Mouse (Mus musculus): ENCODE results near the gene Shld2.

Shld2 gene

DNA sequence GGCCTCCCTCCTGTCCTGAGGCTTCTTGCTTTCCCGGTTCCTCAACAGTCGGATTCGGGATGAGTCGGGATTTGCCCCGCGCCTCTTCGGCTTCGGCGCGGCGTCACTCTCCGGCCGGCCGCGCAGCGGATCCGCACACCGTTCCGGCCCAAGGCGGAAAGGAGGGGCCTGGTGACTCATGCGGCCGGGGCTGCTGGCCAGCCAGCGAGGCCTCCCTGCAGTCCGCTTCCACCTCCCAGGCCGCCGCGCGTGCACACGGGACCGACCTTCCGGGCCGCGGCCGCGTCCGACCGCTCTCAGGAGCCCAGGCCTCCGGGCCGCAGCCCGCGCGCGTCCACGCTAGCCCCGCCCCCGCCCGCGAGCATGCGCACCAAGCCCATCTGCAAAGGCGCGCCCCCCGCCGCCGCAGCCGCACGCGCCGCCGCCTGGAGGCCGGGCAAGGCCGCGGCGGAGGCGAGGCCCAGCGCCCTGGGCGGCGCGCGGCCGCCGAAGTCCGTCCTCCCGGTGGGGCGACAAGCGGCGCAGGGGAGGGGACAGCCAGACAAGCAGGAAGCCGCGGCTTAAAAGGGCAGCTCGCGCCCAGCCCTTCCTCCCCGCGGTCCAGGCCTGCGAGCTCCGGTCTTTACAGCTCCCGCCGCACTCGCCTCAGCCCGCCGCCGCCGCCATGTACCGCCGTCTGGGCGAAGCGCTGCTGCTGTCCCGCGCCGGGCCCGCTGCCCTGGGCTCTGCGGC is at the start of gene Shld2, which contains the start of gene Glud1:
Gene Shld2 (minus strand): TSS at position 260 of the 732 bp plus-strand sequence.
Gene Glud1 (plus strand): TSS at position 494 of the 732 bp plus-strand sequence.
- TF ChIP-seq GATA4 (IDR thresholded peaks at IDR 0.05; ENCODE audit: insufficient replicate concordance, low read length), result peak; percentile 26; the same call in 1 of the 2 replicates

- no peak for TF ChIP-seq GATA4 (IDR thresholded peaks at IDR 0.05; ENCODE audit: insufficient replicate concordance, low read length)
Measured at GRCm38 (mm10) chr14:34359676-34360244, 49.5 kb upstream of the Shld2 start.

DNA sequence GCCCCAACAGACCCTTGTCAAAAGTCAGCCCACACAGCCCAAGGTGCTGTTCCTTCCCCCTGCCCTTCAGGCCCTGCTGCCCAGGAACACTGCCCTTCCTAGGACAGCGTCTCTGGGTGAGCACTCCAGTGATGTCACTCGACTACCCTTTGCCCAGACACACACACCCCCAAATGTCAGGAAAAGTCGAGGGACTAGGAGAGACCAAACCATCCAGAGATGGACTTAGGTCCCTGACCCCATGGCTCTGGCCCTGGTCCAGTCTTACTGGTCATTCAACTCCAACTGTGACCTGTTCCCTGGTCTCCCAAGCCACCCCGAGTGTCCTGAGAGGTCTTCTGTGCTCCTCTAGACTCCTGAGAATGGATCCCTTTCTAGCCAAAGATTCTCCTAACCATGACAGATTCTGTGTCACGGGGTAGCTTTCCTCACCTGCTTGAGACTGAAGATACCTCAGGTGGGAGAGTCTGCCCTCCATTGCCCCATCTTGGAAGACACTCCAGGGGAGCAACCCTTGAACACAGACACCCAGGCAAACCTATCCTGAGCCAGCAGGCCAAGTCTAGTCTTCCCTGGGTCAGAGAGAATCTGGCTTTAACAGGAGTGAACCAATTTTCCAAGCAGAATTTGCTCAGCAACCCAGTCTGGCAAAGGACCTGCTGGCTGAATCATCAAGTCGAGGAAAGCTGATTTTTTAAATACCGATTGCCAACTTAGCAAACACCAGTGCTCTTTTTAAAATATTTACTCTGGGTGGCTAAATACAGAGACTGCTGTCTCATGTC is 47.6 kb upstream of the Shld2 start:
- TF ChIP-seq GATA4 (IDR thresholded peaks at IDR 0.05; ENCODE audit: insufficient replicate concordance, low read length), result no peak

DNA sequence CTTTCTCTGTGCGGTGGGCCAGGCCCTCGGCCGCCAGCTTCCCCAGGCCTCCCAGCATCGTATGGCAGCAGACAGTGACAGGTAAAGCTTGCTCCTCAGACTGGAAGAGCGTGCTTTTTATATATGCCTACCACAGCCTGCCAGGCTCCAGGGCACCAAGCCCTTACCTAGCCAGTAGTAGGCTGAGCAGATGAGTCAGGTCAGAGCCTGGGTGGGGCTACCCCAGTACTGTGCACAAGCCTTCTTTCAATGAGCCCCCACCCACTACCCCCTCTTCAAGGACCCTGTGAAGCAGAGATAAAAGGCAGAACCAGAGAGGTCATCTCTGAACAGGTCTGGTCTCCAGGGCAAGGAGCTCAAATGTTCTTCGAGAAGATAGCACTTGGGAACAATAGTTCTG is 45.0 kb upstream of the Shld2 start, which contains the start of gene Fam25c:
Gene Fam25c (minus strand): TSS at position 133 of the 400 bp plus-strand sequence.
- no peak; the same call in 1 of the 2 replicates for TF ChIP-seq GATA4 (IDR thresholded peaks at IDR 0.05; ENCODE audit: insufficient replicate concordance, low read length)

DNA sequence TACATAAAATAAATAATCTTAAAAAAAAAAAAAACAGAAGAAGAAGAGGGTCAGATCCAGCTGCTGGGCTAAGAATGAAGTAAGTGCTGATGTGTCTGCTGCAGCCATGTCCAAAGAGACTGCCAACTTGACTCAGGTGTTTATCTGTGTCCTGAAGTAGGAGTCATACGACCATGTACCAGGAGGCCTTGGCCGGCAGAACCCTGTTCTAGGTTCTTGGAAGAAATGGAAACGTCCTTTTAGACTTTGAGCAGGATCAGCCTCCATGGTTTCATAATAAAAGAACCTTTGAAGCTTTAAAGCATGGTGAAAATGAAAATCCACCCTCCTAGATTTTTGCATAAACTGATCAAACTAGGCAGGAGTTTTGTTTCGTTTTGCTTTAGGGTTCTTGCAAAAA is 44.2 kb upstream of the Shld2 start:
- TF ChIP-seq GATA4 (IDR thresholded peaks at IDR 0.05; ENCODE audit: insufficient replicate concordance, low read length), result no peak

DNA sequence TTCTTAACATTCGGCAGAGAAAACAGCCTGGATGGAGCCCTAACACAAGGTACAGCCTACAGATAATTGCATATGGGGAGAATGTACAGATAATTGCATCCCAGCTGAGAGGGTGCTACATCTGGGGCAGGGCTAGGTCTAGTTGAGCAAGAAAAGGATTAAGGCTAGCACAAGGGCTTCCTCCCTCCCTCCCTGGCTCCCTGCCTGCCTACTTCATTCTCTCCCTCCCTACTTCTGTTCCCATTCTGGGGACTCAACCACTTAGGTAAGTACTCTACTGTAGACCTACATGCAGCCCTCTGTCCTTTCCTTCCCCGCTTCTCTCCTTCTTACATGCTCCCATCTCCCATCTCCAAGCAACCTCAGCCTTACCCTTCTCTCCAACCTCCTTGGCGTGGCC is 43.0 kb upstream of the Shld2 start:
- TF ChIP-seq GATA4 (IDR thresholded peaks at IDR 0.05; ENCODE audit: insufficient replicate concordance, low read length), result no peak

DNA sequence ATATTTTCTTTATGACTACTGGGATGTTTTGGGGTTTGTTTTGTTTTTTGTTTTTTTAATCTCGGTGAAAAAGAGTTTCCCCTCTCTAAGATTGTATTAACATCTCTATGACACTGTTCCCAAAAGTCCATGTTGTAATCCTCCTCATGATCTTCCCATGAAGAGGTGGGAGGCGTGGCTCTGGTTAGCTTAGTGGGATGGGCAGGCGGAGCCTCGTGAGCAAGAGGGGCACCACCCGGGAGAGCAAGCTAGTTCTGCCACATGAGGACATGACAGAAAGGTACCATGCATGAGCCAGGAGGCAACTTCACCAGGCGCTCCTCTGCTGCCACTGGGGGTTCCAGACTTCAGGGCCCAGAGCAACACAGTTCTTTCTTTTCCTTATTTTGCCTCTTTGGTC is 42.2 kb upstream of the Shld2 start:
- TF ChIP-seq GATA4 (IDR thresholded peaks at IDR 0.05; ENCODE audit: insufficient replicate concordance, low read length), result no peak

DNA sequence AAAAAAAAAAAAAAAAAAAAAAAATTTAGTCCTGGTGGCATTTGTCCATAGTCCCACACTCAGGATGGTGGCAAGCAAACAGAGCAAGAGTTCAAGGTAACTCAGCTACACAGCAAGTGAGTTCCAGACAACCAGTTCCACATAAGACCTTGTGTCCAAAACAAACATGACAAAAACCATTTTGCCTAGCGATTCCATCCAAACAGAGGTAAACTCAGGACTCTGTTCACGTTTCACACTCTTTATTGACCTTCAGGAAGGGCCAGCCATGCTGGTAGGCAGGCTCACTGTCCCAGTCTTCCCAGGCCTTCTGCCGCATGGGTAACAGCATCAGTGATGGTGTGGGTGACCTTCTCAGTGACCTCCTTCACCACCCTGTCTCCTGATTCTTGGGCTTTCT is 41.4 kb upstream of the Shld2 start:
- TF ChIP-seq GATA4 (IDR thresholded peaks at IDR 0.05; ENCODE audit: insufficient replicate concordance, low read length), result no peak

DNA sequence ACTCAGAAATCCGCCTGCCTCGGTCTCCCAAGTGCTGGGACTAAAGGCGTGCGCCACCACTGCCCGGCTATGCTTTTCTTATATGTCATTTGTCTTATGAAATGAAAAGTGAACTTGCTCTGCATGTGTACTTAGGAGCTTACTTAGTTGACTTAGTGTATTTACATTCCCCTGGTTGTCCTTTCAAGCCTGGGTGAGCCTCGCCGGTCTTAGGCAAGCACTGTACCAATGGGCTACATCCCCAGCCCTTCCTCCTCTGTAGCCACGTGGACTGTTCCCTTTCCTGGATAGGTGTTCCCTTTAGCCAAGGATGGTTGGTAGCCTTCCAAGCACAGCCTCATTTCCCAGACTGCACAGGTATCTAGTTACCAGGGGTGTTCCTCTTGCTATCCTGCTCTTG is 38.7 kb upstream of the Shld2 start:
- 0 out of 2 replicates have a peak, but pooled peaks have one; percentile 10 for TF ChIP-seq GATA4 (IDR thresholded peaks at IDR 0.05; ENCODE audit: insufficient replicate concordance, low read length)

- peak; percentile 48; the same call in 1 of the 2 replicates for TF ChIP-seq GATA4 (IDR thresholded peaks at IDR 0.05; ENCODE audit: insufficient replicate concordance, low read length)
Measured at GRCm38 (mm10) chr14:34348301-34348700, 38.0 kb upstream of the Shld2 start.

GRCm38 (mm10) chr14:34347084-34347483 is 36.8 kb upstream of the Shld2 start:
- TF ChIP-seq GATA4 (IDR thresholded peaks at IDR 0.05; ENCODE audit: insufficient replicate concordance, low read length), result no peak

GRCm38 (mm10) chr14:34345771-34346566 is 35.7 kb upstream of the Shld2 start:
- TF ChIP-seq GATA4 (IDR thresholded peaks at IDR 0.05; ENCODE audit: insufficient replicate concordance, low read length), result no peak

DNA sequence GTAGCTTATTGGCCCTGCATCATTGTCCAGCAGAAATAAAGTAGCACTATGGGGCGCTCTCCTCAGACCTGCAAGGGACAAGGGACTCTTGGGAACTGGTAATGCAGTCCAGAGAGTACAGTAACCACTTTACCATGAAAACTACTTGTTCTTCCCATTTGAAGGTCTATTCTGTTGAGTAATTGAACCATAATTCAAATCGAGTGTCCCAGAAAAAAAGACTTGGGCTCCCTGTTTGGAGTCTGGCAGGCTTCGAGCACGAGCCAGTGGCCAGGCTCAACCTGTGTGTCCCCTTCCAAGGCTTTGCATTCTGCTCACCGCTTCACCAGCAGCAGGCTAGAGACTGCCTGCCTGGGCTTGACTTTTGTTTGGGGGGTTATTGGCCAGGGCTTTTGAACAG is 34.1 kb upstream of the Shld2 start:
- TF ChIP-seq GATA4 (IDR thresholded peaks at IDR 0.05; ENCODE audit: insufficient replicate concordance, low read length), result no peak

- no peak for TF ChIP-seq GATA4 (IDR thresholded peaks at IDR 0.05; ENCODE audit: insufficient replicate concordance, low read length)
Measured at GRCm38 (mm10) chr14:34343078-34343477, 32.8 kb upstream of the Shld2 start.

DNA sequence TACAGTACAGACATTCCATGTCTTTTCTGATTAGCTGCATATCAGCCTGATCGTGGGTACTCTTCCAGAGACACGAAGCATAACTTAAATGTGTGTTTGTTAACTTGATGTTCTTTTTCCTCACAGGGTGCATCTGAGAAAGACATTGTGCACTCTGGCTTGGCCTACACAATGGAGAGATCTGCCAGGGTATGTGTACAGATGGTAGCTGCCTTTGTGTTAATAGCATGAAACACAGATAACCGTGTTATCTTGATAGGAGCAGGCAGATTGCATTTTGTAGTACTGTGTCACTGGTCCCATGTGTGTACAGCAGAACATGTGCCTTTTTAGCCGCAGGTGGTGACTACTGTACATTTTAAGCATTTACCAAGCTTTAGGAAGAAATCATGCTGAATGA is 31.7 kb upstream of the Shld2 start:
- TF ChIP-seq GATA4 (IDR thresholded peaks at IDR 0.05; ENCODE audit: insufficient replicate concordance, low read length), result no peak

Data from liver, adult (tissue).